Mouse (Mus musculus) liver (tissue): ENCODE results near the gene Plekhf1.

ENCODE experiments used
- DNase-seq: peaks from one replicate; pipeline ENCODE4 v3.0.0-alpha.2; 2020; ENCODE audit warnings: mixed read lengths

The Plekhf1 gene

DNA sequence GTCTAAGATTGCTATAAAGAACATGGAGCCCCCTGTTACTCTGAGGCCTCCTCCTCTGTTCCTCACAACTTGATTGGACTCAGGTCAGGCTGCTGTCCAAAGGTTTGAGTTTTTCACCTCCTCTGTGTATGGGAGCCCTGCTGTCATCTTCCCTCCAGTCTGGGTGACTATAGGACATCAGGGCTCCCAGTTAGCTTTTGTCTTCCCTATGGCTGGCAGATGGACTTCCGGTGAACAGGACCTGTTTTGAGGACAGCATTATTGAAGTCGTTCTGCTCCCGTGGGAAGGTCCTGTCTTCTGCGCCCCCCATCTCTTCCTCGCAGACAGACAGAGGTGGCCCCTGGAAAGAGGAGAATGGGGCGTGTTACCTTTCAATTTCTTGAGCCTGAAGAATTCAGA, 43.0 kb downstream of the Plekhf1 start:
- DNase-seq: no peak

DNA sequence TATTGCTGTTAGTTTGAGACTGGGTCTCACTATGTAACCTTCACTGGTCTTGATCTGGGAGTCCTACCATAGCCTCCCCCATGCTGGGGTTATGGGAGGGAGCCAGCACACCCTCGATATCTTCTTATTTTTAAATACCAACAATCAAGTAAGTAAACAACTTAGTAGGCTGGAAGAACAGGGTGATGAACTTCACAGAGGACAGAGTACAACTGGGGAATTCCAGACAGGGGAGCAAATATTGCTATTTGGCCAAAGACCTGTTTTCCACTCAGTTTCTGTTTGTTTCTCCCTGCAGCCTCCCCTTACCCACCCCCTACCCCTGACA, 43.4 kb downstream of the Plekhf1 start:
- no peak for DNase-seq

DNA sequence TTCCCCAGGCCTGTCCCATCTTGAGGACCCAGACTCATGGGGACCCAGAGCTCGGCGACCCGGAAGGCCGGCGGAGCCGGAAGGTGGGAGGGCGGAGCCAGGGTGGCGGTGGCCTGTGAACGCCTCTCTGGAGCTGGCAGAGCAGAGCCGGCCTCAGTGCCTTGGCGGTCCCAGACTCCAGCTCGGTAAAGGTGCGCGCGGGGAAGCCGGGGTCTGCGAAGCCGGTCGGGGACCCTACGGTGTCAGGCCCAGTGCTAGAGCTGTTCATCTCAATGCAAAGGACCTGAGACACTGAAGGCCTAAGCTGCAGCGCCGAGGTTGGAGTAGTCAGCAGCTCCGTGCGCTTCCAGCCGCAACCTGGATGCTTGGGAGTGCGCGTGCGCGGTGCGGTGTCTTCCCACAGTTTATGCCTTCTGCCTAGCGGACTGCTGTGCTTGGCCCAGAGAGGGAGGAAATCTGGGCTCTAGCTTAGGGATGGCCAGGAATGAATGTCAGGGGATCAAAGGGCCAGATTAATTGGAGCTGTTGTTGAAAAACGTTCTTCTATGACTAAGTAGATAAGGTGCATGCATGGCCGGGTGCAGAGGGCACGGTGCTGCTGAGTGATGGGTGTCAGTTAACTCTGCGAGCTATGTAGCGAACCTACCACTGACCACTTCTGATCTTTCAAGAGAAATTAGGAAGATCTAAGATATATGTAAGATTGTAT, 44.0 kb downstream of the Plekhf1 start:
- peak; percentile 82 for DNase-seq

DNA sequence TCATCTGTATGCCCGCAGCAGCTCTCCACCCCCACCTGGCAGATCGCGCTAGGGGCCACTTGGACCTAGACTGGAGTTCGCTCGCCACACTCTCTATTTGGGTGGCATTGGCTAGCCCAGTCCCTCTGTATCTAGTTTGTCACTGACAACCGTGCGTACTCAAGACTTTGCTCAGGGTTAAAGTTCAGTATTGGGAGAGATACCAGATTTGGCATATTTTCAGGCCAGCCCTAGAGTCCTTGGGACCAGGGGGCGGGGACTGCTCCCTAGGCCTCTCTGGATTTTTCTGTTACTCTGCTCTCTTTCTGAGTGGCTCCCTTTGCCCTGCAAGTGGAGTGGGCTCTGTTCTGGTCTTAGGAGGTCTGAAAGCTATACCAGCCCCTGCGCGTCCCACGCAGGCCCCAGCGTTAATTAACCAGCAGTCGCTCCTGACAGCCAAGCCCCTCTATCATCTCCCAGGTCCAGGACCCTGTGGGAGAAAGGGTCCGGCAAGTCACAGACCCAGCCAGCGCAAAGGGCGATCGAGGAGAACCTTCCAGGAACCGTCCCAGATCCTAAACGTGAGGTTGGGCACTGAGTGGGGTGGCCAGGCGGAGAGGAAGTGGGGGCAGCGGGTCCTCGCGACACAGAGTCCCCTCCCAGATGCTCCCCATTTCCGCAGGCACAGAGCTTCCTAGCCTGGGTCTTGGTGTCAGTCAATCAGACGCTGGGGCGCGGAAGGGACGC, 44.7 kb downstream of the Plekhf1 start, which contains the start of gene 1600014C10Rik:
Gene 1600014C10Rik, plus strand, starts transcription at position 256 of the 726 bp plus-strand sequence.
- peak; percentile 46 for DNase-seq

DNA sequence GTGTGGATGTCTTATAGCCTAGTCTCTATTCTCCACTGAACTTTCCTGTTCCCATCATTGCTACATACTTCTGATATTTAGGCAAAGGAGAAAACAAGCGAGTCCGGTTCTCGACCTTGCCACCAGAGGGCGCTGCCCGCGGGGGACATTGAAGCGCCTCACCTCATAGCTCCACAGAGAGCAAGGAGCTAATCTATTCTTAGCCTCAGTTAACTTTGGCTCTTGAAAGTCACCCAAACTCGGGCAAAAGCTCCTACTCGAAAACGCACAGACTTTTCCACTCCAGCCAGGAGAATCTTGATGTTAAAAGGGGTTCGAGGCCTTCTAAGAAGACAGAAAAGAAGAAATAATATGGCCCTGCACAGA, 45.2 kb downstream of the Plekhf1 start:
- DNase-seq: peak; percentile 85

DNA sequence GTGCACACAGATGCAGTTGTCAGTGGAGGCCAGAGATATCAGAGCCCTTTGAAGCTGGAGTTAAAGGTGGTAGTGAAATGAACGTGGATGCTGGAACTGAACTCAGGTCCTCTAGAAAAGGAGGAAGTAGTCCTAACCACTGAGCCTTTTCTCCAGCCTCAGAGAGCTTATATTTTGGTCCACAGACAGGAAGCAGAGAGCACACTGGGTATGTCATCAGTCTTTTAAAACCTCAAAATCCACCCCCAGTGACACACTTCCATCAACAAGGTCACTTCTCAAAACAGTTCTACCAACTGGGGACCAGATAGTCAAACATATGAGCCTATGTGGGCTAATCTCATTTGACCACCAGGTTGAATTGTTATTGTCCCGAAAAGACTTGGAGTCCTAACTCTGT, 46.5 kb downstream of the Plekhf1 start:
- DNase-seq: no peak

DNA sequence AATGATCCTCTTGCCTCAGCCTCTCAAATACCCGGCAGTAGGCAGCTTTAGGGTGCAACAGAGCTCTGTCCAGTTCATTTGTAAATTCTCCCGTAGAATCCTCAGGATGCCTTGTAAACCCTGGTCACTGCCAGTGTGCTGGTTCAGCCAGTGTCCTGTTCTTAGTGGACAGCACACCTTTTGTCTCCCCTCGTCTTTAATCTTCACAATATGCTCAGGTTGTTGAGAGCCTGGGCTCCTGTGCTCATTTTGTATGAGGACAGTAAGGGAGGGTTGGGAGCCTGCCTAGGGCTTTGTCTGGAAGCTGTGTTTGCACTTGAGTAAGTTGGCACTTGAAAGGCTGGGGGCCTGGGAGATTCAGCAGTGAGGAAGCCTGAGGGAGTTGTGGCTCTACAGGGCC, 47.9 kb downstream of the Plekhf1 start:
- DNase-seq: no peak

DNA sequence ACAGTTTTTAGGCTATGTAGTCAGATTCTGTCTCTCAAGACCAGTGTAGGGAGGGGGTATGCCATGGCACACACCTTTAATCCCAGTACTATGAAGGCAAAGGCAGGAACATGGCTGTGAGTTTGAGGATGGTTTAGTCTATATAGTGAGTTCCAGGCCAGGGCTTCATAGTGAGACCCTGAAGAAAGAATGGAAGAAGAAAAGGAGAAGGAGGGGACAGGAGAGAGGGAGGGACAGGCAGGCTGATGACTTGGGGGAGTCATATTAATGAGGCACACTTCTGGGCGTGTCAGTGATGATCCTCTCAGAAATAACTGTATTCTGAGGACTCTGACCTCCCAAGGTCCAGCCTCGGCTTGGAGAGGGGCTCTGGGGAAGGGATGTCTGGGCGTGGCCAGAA, 51.8 kb downstream of the Plekhf1 start:
- no peak for DNase-seq

DNA sequence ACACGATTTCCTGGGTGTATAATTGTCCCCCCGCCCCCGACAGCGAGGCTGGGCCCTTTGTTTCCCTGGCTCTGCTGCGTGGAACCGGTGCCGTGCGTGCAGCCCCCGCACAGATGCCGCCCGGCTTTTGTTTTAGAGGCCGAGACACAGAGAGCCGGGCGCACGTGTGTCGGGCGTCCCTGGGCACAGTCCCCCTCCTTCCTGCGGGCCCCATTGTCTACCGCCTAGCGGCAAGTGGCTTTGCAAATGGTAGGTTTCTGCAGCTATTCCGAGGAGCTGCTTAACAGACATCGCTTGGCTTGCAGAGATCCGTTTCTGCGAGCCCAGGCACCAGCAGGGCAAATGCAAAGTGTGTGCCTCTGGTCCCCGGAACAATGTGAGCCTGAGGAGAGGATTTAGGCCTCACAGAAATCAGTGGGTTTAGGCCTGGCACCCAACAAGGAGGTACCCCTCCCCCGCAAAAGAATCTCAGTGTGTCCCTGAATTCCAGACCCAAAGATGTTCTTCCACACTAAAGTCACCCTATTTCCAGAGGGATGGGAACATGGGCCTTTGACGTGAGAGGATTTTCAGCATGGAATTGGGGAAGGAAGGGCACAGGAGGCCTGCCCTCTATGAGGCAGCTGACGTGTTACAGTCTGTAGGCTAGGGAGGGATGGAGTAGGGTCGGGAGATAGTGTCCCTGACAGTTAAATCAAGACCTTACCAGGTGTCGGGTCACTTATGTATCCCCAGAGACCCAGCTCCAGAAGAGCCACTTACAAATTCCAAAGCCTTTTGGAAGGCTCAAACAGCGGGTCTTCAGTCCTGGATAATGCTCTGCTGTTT, 53.3 kb downstream of the Plekhf1 start:
- DNase-seq: peak; percentile 18

DNA sequence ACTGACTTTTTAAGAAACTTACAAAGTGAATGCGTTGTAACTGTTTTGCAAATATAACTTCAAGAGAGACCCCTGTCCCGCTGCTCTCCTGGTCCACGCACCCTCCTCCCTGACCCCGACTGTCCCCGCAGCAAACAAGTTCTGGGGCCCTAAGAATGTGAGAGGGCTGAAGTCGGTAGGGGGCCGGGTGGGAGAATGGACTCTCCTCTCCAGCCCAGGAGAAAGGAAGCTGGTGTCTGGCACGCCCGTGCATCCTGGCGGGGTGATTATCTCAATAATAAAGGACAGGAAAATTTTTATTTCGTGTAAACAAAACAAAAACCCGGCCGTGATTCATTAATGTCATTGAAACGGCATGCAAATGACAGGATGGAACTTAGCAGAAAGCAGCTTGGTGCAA, 53.9 kb downstream of the Plekhf1 start:
- no peak for DNase-seq

DNA sequence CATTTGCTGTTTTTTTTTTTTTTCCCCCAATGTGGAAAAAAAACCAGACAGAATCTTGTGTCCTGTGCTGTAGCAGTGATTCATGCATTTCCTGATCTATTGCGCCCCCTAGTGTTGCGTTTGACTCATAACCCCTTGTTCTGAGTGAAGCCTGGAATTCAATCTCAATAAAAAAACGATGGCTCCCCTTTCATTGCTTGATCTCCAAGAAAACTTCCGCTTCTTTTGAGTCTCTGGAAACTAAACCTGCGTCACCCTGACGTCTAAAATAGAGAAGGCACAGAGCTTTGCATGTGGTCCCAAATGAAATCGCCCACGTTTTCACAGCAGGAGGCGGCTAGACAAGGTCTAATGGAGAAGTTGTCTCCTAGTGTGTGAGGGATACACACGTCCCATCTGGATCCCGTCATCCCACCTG, 60.1 kb downstream of the Plekhf1 start:
- DNase-seq: peak; percentile 33
